Mouse (Mus musculus) forebrain, embryonic 13.5 days (tissue): ENCODE results near the gene Cpz. TPM values are rescaled to one million over a fixed set of nuclear protein-coding genes. Genes with fewer than 3 reads are reported as not detected.
A peak's percentile ranks its signal among the peaks of the same experiment; 100 is the strongest.

Experiments used
- ATAC-seq: fragments of 200-750 bp; cut with Nextera tagmentation; 2 replicates; pipeline ENCODE4 v1.8.0; 2017
- H3K27ac ChIP-seq: fragments of 300-500 bp; sonication (generic); 2 replicates; pipeline ENCODE4 v1.5.1; 2015; ENCODE audit warnings: inconsistent platforms, mild to moderate bottlenecking, moderate library complexity
- H3K27me3 ChIP-seq: fragments of 300-500 bp; sonication (generic); 2 replicates; pipeline ENCODE4 v1.6.1; 2015; ENCODE audit warnings: mild to moderate bottlenecking, inconsistent platforms
- H3K36me3 ChIP-seq: fragments of 300-500 bp; sonication (generic); 2 replicates; pipeline ENCODE4 v1.6.1; 2015; ENCODE audit warnings: mild to moderate bottlenecking, inconsistent platforms; ENCODE audit not compliant: poor library complexity, severe bottlenecking
- H3K4me1 ChIP-seq: fragments of 300-500 bp; sonication (generic); 2 replicates; pipeline ENCODE4 v1.6.1; 2015; ENCODE audit warnings: inconsistent platforms
- H3K4me2 ChIP-seq: fragments of 300-500 bp; sonication (generic); 2 replicates; pipeline ENCODE4 v1.6.1; 2015; ENCODE audit warnings: inconsistent platforms, mild to moderate bottlenecking, moderate library complexity
- H3K4me3 ChIP-seq: fragments of 300-500 bp; sonication (generic); 2 replicates; pipeline ENCODE4 v1.5.1; 2015; ENCODE audit warnings: mild to moderate bottlenecking, inconsistent platforms
- H3K9ac ChIP-seq: fragments of 300-500 bp; sonication (generic); 2 replicates; pipeline ENCODE4 v1.6.1; 2015; ENCODE audit warnings: mild to moderate bottlenecking, inconsistent platforms
- H3K9me3 ChIP-seq: fragments of 300-500 bp; sonication (generic); replicated peaks from 2 replicates; pipeline ENCODE4 v1.6.1; 2016; ENCODE audit warnings: inconsistent platforms
- WGBS: fragments of 180-500 bp; shearing (Covaris S2); methylation state at CpG from one replicate; pipeline ENCODE4 v1.1.7; 2015; 5-methylcytosine and 5-hydroxymethylcytosine counted together
- polyA plus RNA-seq: library from polyadenylated mRNA; unstranded; fragments of >200 nt; fragmentation: Nextera tagmentation; extraction: Ambion mirVana; gene quantifications from 2 replicates; pipeline ENCODE4 v1.2.1, GENCODE M21; 2015

Gene Cpz
- polyA plus RNA-seq, 1 experiment from 2014 or later: 0.37 TPM

GRCm38 (mm10) chr5:35551855-35552837 is 26.6 kb upstream of the Cpz start:
- H3K4me1 ChIP-seq: no peaks in the 10 kb centered on the region
- no peak overlapping the region for H3K4me2 ChIP-seq
- H3K27ac ChIP-seq: no peak overlapping the region
- no peak overlapping the region for H3K4me3 ChIP-seq
- H3K9ac ChIP-seq: no peak overlapping the region
- H3K36me3 ChIP-seq: peaks cover 30% of the 10 kb centered on the region
- ATAC-seq: no peak
- WGBS: 58% methylated on average over 7 of the region's 7 CpGs
- no peaks in the 10 kb centered on the region for H3K9me3 ChIP-seq
- H3K27me3 ChIP-seq: no peaks in the 10 kb centered on the region

GRCm38 (mm10) chr5:35546127-35546526 is 20.6 kb upstream of the Cpz start:
- no peak for ATAC-seq

GRCm38 (mm10) chr5:35541059-35541790 is 15.7 kb upstream of the Cpz start:
- no peak overlapping the region for H3K9ac ChIP-seq
- H3K27ac ChIP-seq: no peak overlapping the region
- no peaks in the 10 kb centered on the region for H3K4me1 ChIP-seq
- no peak for ATAC-seq
- H3K4me2 ChIP-seq: no peak overlapping the region
- H3K4me3 ChIP-seq: no peak overlapping the region
- whole genome bisulfite sequencing: 78% methylated on average over 4 of the region's 4 CpGs
- H3K36me3 ChIP-seq: no peaks in the 10 kb centered on the region
- H3K9me3 ChIP-seq: no peaks in the 10 kb centered on the region
- H3K27me3 ChIP-seq: no peaks in the 10 kb centered on the region

More at GRCm38 (mm10) chr5:35546127-35546526, 20.6 kb upstream of the Cpz start:
- Histone ChIP-seq H3K36me3 (no peaks in the 10 kb centered on the region), H3K4me2 (no peak overlapping the region), H3K27ac (no peak overlapping the region), H3K4me1 (no peaks in the 10 kb centered on the region), H3K9me3 (no peaks in the 10 kb centered on the region), H3K9ac (no peak overlapping the region), H3K27me3 (no peaks in the 10 kb centered on the region), H3K4me3 (no peak overlapping the region)

GRCm38 (mm10) chr5:35540555-35540954 is 15.1 kb upstream of the Cpz start:
- no peaks in the 10 kb centered on the region for H3K36me3 ChIP-seq
- no peak overlapping the region for H3K4me3 ChIP-seq
- H3K9me3 ChIP-seq: no peaks in the 10 kb centered on the region
- no peak overlapping the region for H3K4me2 ChIP-seq
- ATAC-seq: no peak
- H3K9ac ChIP-seq: no peak overlapping the region
- no peak overlapping the region for H3K27ac ChIP-seq
- H3K27me3 ChIP-seq: no peaks in the 10 kb centered on the region
- H3K4me1 ChIP-seq: no peaks in the 10 kb centered on the region
- 58% methylated on average over 5 of the region's 5 CpGs for WGBS

- ATAC-seq: no peak
- no peaks in the 10 kb centered on the region for H3K4me1 ChIP-seq
- no peak overlapping the region for H3K9ac ChIP-seq
- no peak overlapping the region for H3K4me2 ChIP-seq
- H3K4me3 ChIP-seq: no peak overlapping the region
- 44% methylated on average over 4 of the region's 4 CpGs for WGBS
- H3K36me3 ChIP-seq: no peaks in the 10 kb centered on the region
- H3K27me3 ChIP-seq: no peaks in the 10 kb centered on the region
- H3K27ac ChIP-seq: no peak overlapping the region
- no peaks in the 10 kb centered on the region for H3K9me3 ChIP-seq
Measured at GRCm38 (mm10) chr5:35539576-35539975, 14.1 kb upstream of the Cpz start.

- Histone ChIP-seq H3K27me3 (no peaks in the 10 kb centered on the region), H3K9ac (no peak overlapping the region), H3K9me3 (no peaks in the 10 kb centered on the region), H3K4me2 (no peak overlapping the region), H3K27ac (no peak overlapping the region), H3K4me1 (no peaks in the 10 kb centered on the region), H3K4me3 (no peak overlapping the region), H3K36me3 (no peaks in the 10 kb centered on the region)
- 92% methylated on average over 3 of the region's 3 CpGs for WGBS
- ATAC-seq: no peak
Measured at GRCm38 (mm10) chr5:35538022-35538421, 12.5 kb upstream of the Cpz start.

GRCm38 (mm10) chr5:35537474-35537873 is 12.0 kb upstream of the Cpz start:
- 68% methylated on average over 1 of the region's 1 CpGs for WGBS
- Histone ChIP-seq H3K27ac (no peak overlapping the region), H3K9ac (no peak overlapping the region), H3K36me3 (no peaks in the 10 kb centered on the region), H3K4me2 (no peak overlapping the region), H3K27me3 (no peaks in the 10 kb centered on the region), H3K4me1 (no peaks in the 10 kb centered on the region), H3K4me3 (no peak overlapping the region), H3K9me3 (no peaks in the 10 kb centered on the region)
- ATAC-seq: no peak

- 65% methylated on average over 3 of the region's 3 CpGs for WGBS
- H3K4me3 ChIP-seq: no peak overlapping the region
- H3K4me2 ChIP-seq: no peak overlapping the region
- H3K36me3 ChIP-seq: no peaks in the 10 kb centered on the region
- H3K27me3 ChIP-seq: 0 out of 2 replicates have a peak, but pooled peaks cover 6% of the 10 kb centered on the region
- no peak overlapping the region for H3K9ac ChIP-seq
- H3K9me3 ChIP-seq: no peaks in the 10 kb centered on the region
- ATAC-seq: no peak
- H3K4me1 ChIP-seq: no peaks in the 10 kb centered on the region
- no peak overlapping the region for H3K27ac ChIP-seq
Measured at GRCm38 (mm10) chr5:35536271-35536670, 10.8 kb upstream of the Cpz start.

GRCm38 (mm10) chr5:35531586-35531985 is 6.1 kb upstream of the Cpz start:
- Histone ChIP-seq H3K27ac (no peak overlapping the region), H3K4me2 (no peak overlapping the region), H3K36me3 (no peaks in the 10 kb centered on the region), H3K27me3 (0 out of 2 replicates have a peak, but pooled peaks cover 8% of the 10 kb centered on the region), H3K9ac (no peak overlapping the region), H3K4me1 (no peaks in the 10 kb centered on the region), H3K9me3 (no peaks in the 10 kb centered on the region), H3K4me3 (no peak overlapping the region)
- ATAC-seq: no peak
- WGBS: 19% methylated on average over 10 of the region's 10 CpGs

GRCm38 (mm10) chr5:35530442-35530841 is 4.9 kb upstream of the Cpz start:
- Histone ChIP-seq H3K9ac (no peak overlapping the region), H3K9me3 (no peaks in the 10 kb centered on the region), H3K4me2 (no peak overlapping the region), H3K27ac (no peak overlapping the region), H3K4me1 (peaks cover 7% of the 10 kb centered on the region), H3K27me3 (peaks cover 16% of the 10 kb centered on the region; the same call in 1 of the 2 replicates), H3K4me3 (no peak overlapping the region), H3K36me3 (no peaks in the 10 kb centered on the region)
- ATAC-seq: peak; percentile 59; the same call in 1 of the 2 replicates
- WGBS: 19% methylated on average over 4 of the region's 4 CpGs

GRCm38 (mm10) chr5:35524381-35524780 is 1.1 kb downstream of the Cpz start:
- Histone ChIP-seq H3K4me2 (no peak overlapping the region), H3K4me3 (no peak overlapping the region), H3K27ac (no peak overlapping the region), H3K4me1 (peaks cover 14% of the 10 kb centered on the region), H3K27me3 (peaks cover 25% of the 10 kb centered on the region), H3K36me3 (no peaks in the 10 kb centered on the region), H3K9me3 (no peaks in the 10 kb centered on the region), H3K9ac (no peak overlapping the region)
- WGBS: 67% methylated on average over 2 of the region's 2 CpGs
- ATAC-seq: no peak

- 1% methylated on average over 5 of the region's 5 CpGs for WGBS
- Histone ChIP-seq H3K4me3 (no peak overlapping the region), H3K4me2 (no peak overlapping the region), H3K27me3 (peaks cover 29% of the 10 kb centered on the region), H3K9ac (no peak overlapping the region), H3K9me3 (no peaks in the 10 kb centered on the region), H3K36me3 (no peaks in the 10 kb centered on the region), H3K27ac (no peak overlapping the region), H3K4me1 (peaks cover 14% of the 10 kb centered on the region)
- peak; percentile 52; the same call in 1 of the 2 replicates for ATAC-seq
Measured at GRCm38 (mm10) chr5:35523735-35524134, 1.8 kb downstream of the Cpz start.
